Mouse (Mus musculus): ENCODE measurements at regions not wholly inside any gene's neighbourhood (a gene's known extent, or its start where the extent isn't known, plus 50 kb on each side); places are given as distances from the start of the nearest gene placed in this dataset.

DNA sequence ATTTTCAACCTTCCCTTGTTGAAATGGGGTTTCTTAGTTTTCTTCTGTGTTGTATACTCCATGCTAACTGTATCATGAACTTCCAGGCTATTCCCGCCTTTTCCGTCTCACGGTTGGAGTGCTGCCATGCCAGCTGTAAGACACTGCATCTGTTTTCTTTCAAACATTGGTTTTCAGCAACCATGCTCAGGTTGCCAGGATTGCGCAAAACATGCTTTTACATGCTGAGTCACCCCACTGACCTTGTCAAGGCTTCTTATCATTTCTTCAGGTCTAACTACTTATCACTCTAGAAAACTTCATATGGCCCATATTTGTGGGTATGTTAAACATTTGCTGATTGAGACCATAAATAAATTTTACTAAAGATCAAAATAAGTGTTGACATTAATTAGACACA lies 551.2 kb downstream of the Tlr4 start:
- no peak overlapping the region for H3K9ac ChIP-seq (ENCODE audit: insufficient read depth, low read depth, low read length, poor library complexity, severe bottlenecking)
- H3K36me3 ChIP-seq (ENCODE audit: control insufficient read depth, insufficient read depth, low read length, poor library complexity, severe bottlenecking), result no peaks in the 10 kb centered on the region
- in situ Hi-C loops (cut with MboI; ENCODE audit: low sequenced_read_pairs in 2 of 2, unreplicated experiment in 2 of 2), result no loop called here
- no peak overlapping the region for H3K27ac ChIP-seq (ENCODE audit: insufficient read depth, low read depth, low read length, poor library complexity, severe bottlenecking)
- H3K4me1 ChIP-seq (ENCODE audit: control insufficient read depth in 2 of 2, insufficient read depth in 2 of 2, low read length in 2 of 2, poor library complexity in 1 of 2), result no peaks in the 10 kb centered on the region
- TF ChIP-seq MAFK (IDR thresholded peaks at IDR 0.05; ENCODE audit: insufficient read depth, low read depth, low read length), result no peak
- no peak for TF ChIP-seq CHD2 (IDR thresholded peaks at IDR 0.05; ENCODE audit: low read depth, low read length)
- no peak for TF ChIP-seq HCFC1 (IDR thresholded peaks at IDR 0.05; ENCODE audit: borderline replicate concordance, insufficient read depth, low read length)
- TF ChIP-seq ZC3H11A (IDR thresholded peaks at IDR 0.05; ENCODE audit: borderline replicate concordance, low read depth, low read length), result no peak
- TF ChIP-seq ZNF384 (IDR thresholded peaks at IDR 0.05; ENCODE audit: low read depth, low read length), result no peak
- DNase-seq (ENCODE audit: low read depth, low spot score), result no peak
- H3K9me3 ChIP-seq (ENCODE audit: control insufficient read depth, insufficient read depth, low read depth, low read length), result no peaks in the 10 kb centered on the region
- H3K4me3 ChIP-seq (ENCODE audit: insufficient read depth in 1 of 2, low read depth in 1 of 2, low read length in 2 of 2, poor library complexity in 1 of 2, severe bottlenecking in 1 of 2), result no peak overlapping the region

DNA sequence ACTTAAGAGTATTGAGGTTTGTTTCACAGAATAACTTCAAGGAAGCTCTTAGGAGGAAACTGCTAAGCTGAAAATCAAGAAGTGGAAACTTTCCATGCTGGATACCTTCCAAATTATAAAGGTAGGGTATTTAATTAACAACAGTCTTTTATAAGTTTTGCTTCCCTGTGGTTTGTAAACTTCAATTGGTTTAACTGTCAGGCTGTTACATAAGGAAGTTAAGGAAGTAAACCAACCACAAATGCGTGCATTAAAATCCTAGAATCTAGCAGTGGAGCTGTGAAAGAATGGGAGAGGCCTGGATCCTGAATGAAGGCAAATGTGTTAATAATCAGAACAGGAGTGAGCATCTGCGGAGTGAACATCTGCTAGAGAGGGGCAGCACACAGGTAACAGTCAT lies 560.5 kb downstream of the Tlr4 start:
- Histone ChIP-seq H3K9me3 (ENCODE audit: control insufficient read depth, insufficient read depth, low read depth, low read length) (no peaks in the 10 kb centered on the region), H3K27ac (ENCODE audit: insufficient read depth, low read depth, low read length, poor library complexity, severe bottlenecking) (no peak overlapping the region), H3K36me3 (ENCODE audit: control insufficient read depth, insufficient read depth, low read length, poor library complexity, severe bottlenecking) (no peaks in the 10 kb centered on the region), H3K9ac (ENCODE audit: insufficient read depth, low read depth, low read length, poor library complexity, severe bottlenecking) (no peak overlapping the region), H3K4me3 (ENCODE audit: insufficient read depth in 1 of 2, low read depth in 1 of 2, low read length in 2 of 2, poor library complexity in 1 of 2, severe bottlenecking in 1 of 2) (no peak overlapping the region), H3K4me1 (ENCODE audit: control insufficient read depth in 2 of 2, insufficient read depth in 2 of 2, low read length in 2 of 2, poor library complexity in 1 of 2) (no peaks in the 10 kb centered on the region)
- in situ Hi-C loops (cut with MboI; ENCODE audit: low sequenced_read_pairs in 2 of 2, unreplicated experiment in 2 of 2), result no loop called here
- DNase-seq (ENCODE audit: low read depth, low spot score), result no peak
- no peak for TF ChIP-seq ZC3H11A (IDR thresholded peaks at IDR 0.05; ENCODE audit: borderline replicate concordance, low read depth, low read length)
- no peak for TF ChIP-seq MAFK (IDR thresholded peaks at IDR 0.05; ENCODE audit: insufficient read depth, low read depth, low read length)
- TF ChIP-seq HCFC1 (IDR thresholded peaks at IDR 0.05; ENCODE audit: borderline replicate concordance, insufficient read depth, low read length), result no peak
- TF ChIP-seq ZNF384 (IDR thresholded peaks at IDR 0.05; ENCODE audit: low read depth, low read length), result no peak
- TF ChIP-seq CHD2 (IDR thresholded peaks at IDR 0.05; ENCODE audit: low read depth, low read length), result no peak

DNA sequence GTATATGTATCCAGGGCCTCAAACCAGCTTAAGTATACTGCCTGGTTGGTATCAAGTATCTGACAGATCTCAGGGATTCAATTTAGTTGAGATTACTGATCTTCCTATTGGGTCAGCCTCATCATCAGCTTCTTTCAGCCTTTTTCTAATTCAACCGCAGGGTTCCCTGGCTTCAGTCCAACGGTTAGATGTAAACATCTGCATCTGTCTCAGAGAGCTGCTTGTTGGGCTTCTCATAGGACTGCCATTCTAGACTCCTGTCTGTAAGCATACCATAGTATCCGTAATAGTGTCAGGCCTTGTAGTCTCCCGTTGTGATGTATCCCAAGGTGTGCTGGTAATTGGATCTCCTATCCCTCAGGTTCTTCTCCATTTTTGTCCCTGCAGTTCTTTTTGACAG lies 575.6 kb downstream of the Tlr4 start:
- Histone ChIP-seq H3K4me1 (ENCODE audit: control insufficient read depth in 2 of 2, insufficient read depth in 2 of 2, low read length in 2 of 2, poor library complexity in 1 of 2) (no peaks in the 10 kb centered on the region), H3K9me3 (ENCODE audit: control insufficient read depth, insufficient read depth, low read depth, low read length) (no peaks in the 10 kb centered on the region), H3K36me3 (ENCODE audit: control insufficient read depth, insufficient read depth, low read length, poor library complexity, severe bottlenecking) (no peaks in the 10 kb centered on the region), H3K9ac (ENCODE audit: insufficient read depth, low read depth, low read length, poor library complexity, severe bottlenecking) (no peak overlapping the region), H3K4me3 (ENCODE audit: insufficient read depth in 1 of 2, low read depth in 1 of 2, low read length in 2 of 2, poor library complexity in 1 of 2, severe bottlenecking in 1 of 2) (no peak overlapping the region), H3K27ac (ENCODE audit: insufficient read depth, low read depth, low read length, poor library complexity, severe bottlenecking) (no peak overlapping the region)
- in situ Hi-C loops (cut with MboI; ENCODE audit: low sequenced_read_pairs in 2 of 2, unreplicated experiment in 2 of 2), result no loop called here
- no peak for DNase-seq (ENCODE audit: low read depth, low spot score)
- TF ChIP-seq ZC3H11A (IDR thresholded peaks at IDR 0.05; ENCODE audit: borderline replicate concordance, low read depth, low read length) (no peak), ZNF384 (IDR thresholded peaks at IDR 0.05; ENCODE audit: low read depth, low read length) (no peak), MAFK (IDR thresholded peaks at IDR 0.05; ENCODE audit: insufficient read depth, low read depth, low read length) (no peak), HCFC1 (IDR thresholded peaks at IDR 0.05; ENCODE audit: borderline replicate concordance, insufficient read depth, low read length) (no peak)

GRCm38 (mm10) chr4:67424064-67424463 lies 596.7 kb downstream of the Tlr4 start:
- Histone ChIP-seq H3K9me3 (ENCODE audit: control insufficient read depth, insufficient read depth, low read depth, low read length) (no peaks in the 10 kb centered on the region), H3K27ac (ENCODE audit: insufficient read depth, low read depth, low read length, poor library complexity, severe bottlenecking) (no peak overlapping the region), H3K4me1 (ENCODE audit: control insufficient read depth in 2 of 2, insufficient read depth in 2 of 2, low read length in 2 of 2, poor library complexity in 1 of 2) (no peaks in the 10 kb centered on the region), H3K36me3 (ENCODE audit: control insufficient read depth, insufficient read depth, low read length, poor library complexity, severe bottlenecking) (no peaks in the 10 kb centered on the region), H3K4me3 (ENCODE audit: insufficient read depth in 1 of 2, low read depth in 1 of 2, low read length in 2 of 2, poor library complexity in 1 of 2, severe bottlenecking in 1 of 2) (no peak overlapping the region), H3K9ac (ENCODE audit: insufficient read depth, low read depth, low read length, poor library complexity, severe bottlenecking) (no peak overlapping the region)
- in situ Hi-C loops (cut with MboI; ENCODE audit: low sequenced_read_pairs in 2 of 2, unreplicated experiment in 2 of 2), result no loop called here
- no peak for TF ChIP-seq HCFC1 (IDR thresholded peaks at IDR 0.05; ENCODE audit: borderline replicate concordance, insufficient read depth, low read length)
- no peak for TF ChIP-seq ZC3H11A (IDR thresholded peaks at IDR 0.05; ENCODE audit: borderline replicate concordance, low read depth, low read length)
- TF ChIP-seq CHD2 (IDR thresholded peaks at IDR 0.05; ENCODE audit: low read depth, low read length), result no peak
- no peak for TF ChIP-seq MAFK (IDR thresholded peaks at IDR 0.05; ENCODE audit: insufficient read depth, low read depth, low read length)
- TF ChIP-seq ZNF384 (IDR thresholded peaks at IDR 0.05; ENCODE audit: low read depth, low read length), result no peak
- no peak for DNase-seq (ENCODE audit: low read depth, low spot score)

DNA sequence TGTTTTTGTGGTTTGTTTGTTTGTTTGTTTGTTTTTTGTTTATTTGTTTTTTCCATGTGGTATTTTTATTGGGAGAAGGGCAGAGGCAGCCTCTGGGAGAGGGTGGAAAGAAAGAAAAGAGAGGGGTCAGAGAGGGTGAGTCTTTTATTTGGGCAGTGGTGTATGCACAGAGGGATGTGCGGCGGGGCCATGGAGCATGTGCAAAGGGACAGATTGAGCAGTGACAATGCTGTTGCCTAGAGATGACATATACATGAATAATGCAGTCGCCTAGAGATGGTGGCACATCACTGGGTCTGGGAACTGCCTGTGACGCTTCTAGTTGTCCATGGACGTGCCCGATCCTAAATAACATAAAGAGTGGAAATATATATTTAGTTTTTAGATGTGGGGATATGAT lies 598.3 kb downstream of the Tlr4 start:
- no peaks in the 10 kb centered on the region for H3K4me1 ChIP-seq (ENCODE audit: control insufficient read depth in 2 of 2, insufficient read depth in 2 of 2, low read length in 2 of 2, poor library complexity in 1 of 2)
- TF ChIP-seq ZC3H11A (IDR thresholded peaks at IDR 0.05; ENCODE audit: borderline replicate concordance, low read depth, low read length) (no peak), CHD2 (IDR thresholded peaks at IDR 0.05; ENCODE audit: low read depth, low read length) (no peak), ZNF384 (IDR thresholded peaks at IDR 0.05; ENCODE audit: low read depth, low read length) (no peak)
- in situ Hi-C loops (cut with MboI; ENCODE audit: low sequenced_read_pairs in 2 of 2, unreplicated experiment in 2 of 2), result no loop called here
- no peaks in the 10 kb centered on the region for H3K9me3 ChIP-seq (ENCODE audit: control insufficient read depth, insufficient read depth, low read depth, low read length)
- no peak overlapping the region for H3K9ac ChIP-seq (ENCODE audit: insufficient read depth, low read depth, low read length, poor library complexity, severe bottlenecking)
- H3K27ac ChIP-seq (ENCODE audit: insufficient read depth, low read depth, low read length, poor library complexity, severe bottlenecking), result no peak overlapping the region
- DNase-seq (ENCODE audit: low read depth, low spot score), result no peak
- H3K36me3 ChIP-seq (ENCODE audit: control insufficient read depth, insufficient read depth, low read length, poor library complexity, severe bottlenecking), result no peaks in the 10 kb centered on the region
- H3K4me3 ChIP-seq (ENCODE audit: insufficient read depth in 1 of 2, low read depth in 1 of 2, low read length in 2 of 2, poor library complexity in 1 of 2, severe bottlenecking in 1 of 2), result no peak overlapping the region

All from ES-E14 (cell line).